ENCODE assay signal across 28 mouse cellular contexts in the genomic region with DNA sequence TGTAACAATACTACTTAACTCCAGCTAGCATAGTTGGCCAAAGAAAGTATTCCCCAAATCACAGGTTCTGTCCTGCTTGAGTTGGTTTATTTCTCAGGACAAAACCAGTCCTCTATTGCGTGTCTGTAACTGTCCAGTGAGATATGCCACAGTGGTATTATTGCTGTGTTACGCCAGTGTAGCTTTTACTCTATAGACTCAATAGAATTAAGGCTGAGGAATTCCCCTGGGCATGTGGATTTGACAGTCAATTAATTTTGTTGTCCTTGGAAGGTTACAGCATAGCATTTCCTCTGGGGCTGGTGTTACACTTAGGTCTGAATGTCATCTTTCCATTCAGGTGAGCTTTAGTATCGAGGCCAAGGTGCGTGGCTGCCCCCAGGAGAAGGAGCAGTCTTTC. TPM values are rescaled to one million over a fixed set of nuclear protein-coding genes. Genes with fewer than 3 reads are reported as not detected.
DNase-seq lines count a peak whose midpoint lies in the region; ATAC-seq and TF ChIP-seq lines count a peak whose summit lies in the region.
"Had no signal": no experiment of that assay in that cellular context is flagged by ENCODE, and none has a peak within 500 bp of the region (broad histone marks: within the 10 kb centered on the region; RNA-seq: fewer than 3 reads in every experiment).

No protein-coding gene starts in this region.

- H3K36me3 ChIP-seq in megakaryocyte, embryonic 14.5 days (replicated peaks; ENCODE audit: low read length) = peaks cover 100% of the 10 kb centered on the region
- H3K36me3 ChIP-seq in E14TG2a.4 (ENCODE audit: insufficient read depth, low read length) = no peaks in the 10 kb centered on the region
- H3K36me3 ChIP-seq: embryonic facial prominence, embryonic 13.5 days; embryonic facial prominence, embryonic 15.5 days; forebrain, embryonic 15.5 days had no signal

- H3K4me1 ChIP-seq in megakaryocyte, embryonic 14.5 days = peaks cover 98% of the 10 kb centered on the region
- peaks cover 23% of the 10 kb centered on the region for H3K4me1 ChIP-seq in E14TG2a.4 (replicated peaks; ENCODE audit: low read depth, low read length)
- peaks cover 10% of the 10 kb centered on the region for H3K4me1 ChIP-seq in bone marrow, adult 2 months (ENCODE audit: control insufficient read depth, insufficient read depth, low read length)
- H3K4me1 ChIP-seq: embryonic facial prominence, embryonic 15.5 days; forebrain, embryonic 13.5 days; forebrain, embryonic 15.5 days had no signal

- H3K27ac ChIP-seq in bone marrow, adult 2 months (ENCODE audit: control insufficient read depth, insufficient read depth, low read depth, low read length, poor library complexity) = peak overlapping the region; percentile 38; the same call in 1 of the 2 replicates
- H3K27ac ChIP-seq: embryonic facial prominence, embryonic 13.5 days; embryonic facial prominence, embryonic 15.5 days; forebrain, embryonic 13.5 days; forebrain, embryonic 15.5 days had no signal

- no peak for TF ChIP-seq POLR2A in bone marrow, adult 2 months (IDR thresholded peaks at IDR 0.05; ENCODE audit: borderline replicate concordance, control insufficient read depth, low read depth, low read length)

- 87% methylated on average over 4 of the region's 4 CpGs for WGBS in bone marrow, adult 2 months

- no peak for TF ChIP-seq CTCF in E14TG2a.4 (conservative IDR thresholded peaks at IDR 0.05; ENCODE audit: low read length)
- TF ChIP-seq CTCF in bone marrow, adult 2 months (IDR thresholded peaks at IDR 0.05; ENCODE audit: control insufficient read depth, insufficient read depth, low read length) = no peak

- H3K9me3 ChIP-seq in megakaryocyte, embryonic 14.5 days = no peaks in the 10 kb centered on the region
- no peaks in the 10 kb centered on the region for H3K9me3 ChIP-seq in E14TG2a.4 (ENCODE audit: low read length)
- H3K9me3 ChIP-seq: embryonic facial prominence, embryonic 13.5 days; embryonic facial prominence, embryonic 15.5 days; forebrain, embryonic 13.5 days; forebrain, embryonic 15.5 days had no signal

- no peak for ATAC-seq in megakaryocyte, adult 5-6 weeks (ENCODE audit: poor library complexity, severe bottlenecking)
- ATAC-seq in CD4-positive, CD25-positive, alpha-beta regulatory T cell, adult 4 months = no peak
- ATAC-seq: forebrain, embryonic 13.5 days; forebrain, embryonic 15.5 days; forebrain, postnatal 0 days had no signal

- H3K27me3 ChIP-seq in megakaryocyte, embryonic 14.5 days (replicated peaks) = no peaks in the 10 kb centered on the region
- peaks cover 30% of the 10 kb centered on the region for H3K27me3 ChIP-seq in E14TG2a.4 (ENCODE audit: insufficient read depth, low read length)
- H3K27me3 ChIP-seq: CH12.LX; embryonic facial prominence, embryonic 13.5 days; embryonic facial prominence, embryonic 15.5 days; forebrain, embryonic 13.5 days; forebrain, embryonic 15.5 days had no signal

- DNase-seq in gonadal fat pad, adult 2 months (ENCODE audit: low read depth) = peak; percentile 83
- DNase-seq in right cerebral cortex, adult 18-20 months = no peak
- DNase-seq: adrenal gland, adult 2 months; adrenal gland, postnatal 10 days; adrenal gland, postnatal 25 days; cerebellum, adult 11-12 months; cerebellum, adult 2 months; cerebellum, adult 9-10 months; cerebellum, postnatal 10 days; cerebellum, postnatal 25 days; embryo, embryonic 11 days; forebrain, postnatal 0 days had no signal

- peak overlapping the region; percentile 76 for H3K4me3 ChIP-seq in megakaryocyte, embryonic 14.5 days (replicated peaks)
- peak overlapping the region; percentile 62; the same call in 1 of the 2 replicates for H3K4me3 ChIP-seq in E14TG2a.4 (replicated peaks; ENCODE audit: low read length)
- H3K4me3 ChIP-seq in bone marrow, adult 2 months (replicated peaks; ENCODE audit: control insufficient read depth, low read depth, low read length) = no peak overlapping the region
- H3K4me3 ChIP-seq: embryonic facial prominence, embryonic 13.5 days; embryonic facial prominence, embryonic 15.5 days; erythroblast, embryonic 14.5 days; forebrain, embryonic 13.5 days; forebrain, embryonic 15.5 days had no signal

RNA-seq across cellular contexts. Expression of a gene that starts 35.4 kb away (rescaled TPM):
- polyA plus RNA-seq in megakaryocyte, embryonic 14.5 days (2012; ENCODE audit: insufficient read depth, low replicate concordance) = 123 and 181 TPM in 2 replicates
- 7.1 and 8.6 TPM in 2 replicates for total RNA-seq in megakaryocyte, adult 5-6 weeks (2015)
- total RNA-seq in megakaryocyte, adult 5-6 weeks (2017) = 20.6 and 23.8 TPM in 2 replicates
- polyA plus RNA-seq in bone marrow, adult 2 months (2011; ENCODE audit: insufficient read depth, insufficient read length, low replicate concordance, missing spikeins) = 84.3 and 141 TPM in 2 replicates
- polyA plus RNA-seq in gonadal fat pad, adult 2 months (2012; rRNA removed) = 3.0 and 3.7 TPM in 2 replicates
- 10 to 100 TPM; 12.3 to 15.6 TPM for polyA plus RNA-seq in CD4-positive, CD25-positive, alpha-beta regulatory T cell, adult 4 months (2017; shearing (Covaris generic))

RNA-seq across cellular contexts. Expression of a gene that starts 42.3 kb away (rescaled TPM):
- not detected in 2 replicates for polyA plus RNA-seq in megakaryocyte, embryonic 14.5 days (2012; ENCODE audit: insufficient read depth, low replicate concordance)
- not detected in 2 replicates for total RNA-seq in megakaryocyte, adult 5-6 weeks (2015)
- total RNA-seq in megakaryocyte, adult 5-6 weeks (2017) = not detected in 2 replicates
- polyA plus RNA-seq in bone marrow, adult 2 months (2011; ENCODE audit: insufficient read depth, insufficient read length, low replicate concordance, missing spikeins) = 0.23 TPM in 1 of 2 replicates, not detected in the other
- under 0.01 TPM in 1 of 2 replicates, not detected in the other for polyA plus RNA-seq in gonadal fat pad, adult 2 months (2012; rRNA removed)
- under 1 TPM in 1 of 2 experiments, not detected in 1; 0.04 TPM for polyA plus RNA-seq in CD4-positive, CD25-positive, alpha-beta regulatory T cell, adult 4 months (2017; shearing (Covaris generic))
- total RNA-seq: common myeloid progenitor, adult 5-6 weeks; MEL had no signal
- polyA plus RNA-seq: adrenal gland, adult 2 months; C2C12; embryonic facial prominence, embryonic 11.5 days; erythroblast, embryonic 14.5 days; forebrain, embryonic 11.5 days; forebrain, embryonic 13.5 days had no signal
